Mouse (Mus musculus): ENCODE data around the gene Nup153.

Nup153 gene

DNA sequence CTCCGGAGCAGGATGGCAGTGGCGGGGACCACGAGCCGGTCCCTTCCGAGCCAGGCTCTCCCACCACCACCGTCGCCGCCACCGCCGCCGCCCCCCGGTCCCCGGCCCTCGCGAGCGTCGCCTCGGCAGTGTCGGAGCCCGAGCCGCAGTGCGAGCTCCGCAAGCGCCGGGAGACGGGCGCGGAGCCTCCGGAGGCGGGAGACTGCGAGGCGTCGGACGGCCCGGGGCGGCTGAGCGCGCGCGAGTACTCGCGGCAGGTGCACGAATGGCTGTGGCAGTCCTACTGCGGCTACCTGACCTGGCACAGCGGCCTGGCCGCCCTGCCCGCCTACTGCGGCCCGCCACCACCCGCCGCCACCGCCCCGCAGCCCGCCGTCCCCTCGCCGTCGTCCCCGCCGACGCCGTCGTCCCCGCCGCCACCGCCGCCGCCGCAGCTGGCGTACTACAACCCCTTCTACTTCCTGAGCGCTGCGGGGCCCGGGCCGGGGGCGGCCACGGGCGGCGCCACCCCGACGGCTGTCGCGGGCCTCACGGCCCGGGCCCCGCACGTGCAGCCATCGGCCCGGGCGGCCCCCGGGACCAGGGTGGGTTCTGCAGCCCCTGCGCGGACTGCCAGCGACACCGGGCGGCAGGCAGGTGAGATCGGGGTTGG lies 58.0 kb downstream of the Nup153 start:
- DNase-seq (ENCODE audit: low read depth, low spot score): peak; percentile 7

DNA sequence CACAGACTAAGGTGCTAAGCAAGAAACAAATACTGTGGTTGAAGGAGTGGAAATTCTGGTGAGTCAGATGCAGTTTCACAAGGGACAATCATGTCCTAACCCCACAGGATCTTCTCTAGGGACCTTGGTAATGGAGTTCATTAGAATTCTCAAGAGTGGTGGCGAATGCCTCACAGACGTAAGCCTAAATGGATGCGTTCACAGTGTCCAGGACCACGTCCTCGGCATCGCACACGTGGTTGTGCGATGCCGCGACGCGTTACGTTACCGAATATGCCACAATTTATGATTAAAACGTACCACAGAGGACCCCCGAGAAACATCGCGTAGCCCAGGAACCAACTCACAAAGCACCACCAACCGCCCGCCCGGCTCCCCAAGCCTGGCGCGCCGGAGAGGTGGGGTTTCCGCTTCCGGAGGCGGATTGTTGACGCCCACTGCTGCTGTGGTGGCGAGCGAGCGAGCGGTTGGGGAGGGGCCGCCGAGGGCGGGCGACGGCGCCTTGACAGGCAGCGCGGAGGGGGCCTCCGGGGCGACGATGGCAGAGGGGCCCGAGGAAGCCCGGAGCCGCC lies 58.6 kb downstream of the Nup153 start, which contains the start of gene Fam8a1:
Fam8a1 (plus strand) TSS at position 475 of the 572 bp plus-strand sequence.
- DNase-seq (ENCODE audit: low read depth, low spot score): peak; percentile 90

DNA sequence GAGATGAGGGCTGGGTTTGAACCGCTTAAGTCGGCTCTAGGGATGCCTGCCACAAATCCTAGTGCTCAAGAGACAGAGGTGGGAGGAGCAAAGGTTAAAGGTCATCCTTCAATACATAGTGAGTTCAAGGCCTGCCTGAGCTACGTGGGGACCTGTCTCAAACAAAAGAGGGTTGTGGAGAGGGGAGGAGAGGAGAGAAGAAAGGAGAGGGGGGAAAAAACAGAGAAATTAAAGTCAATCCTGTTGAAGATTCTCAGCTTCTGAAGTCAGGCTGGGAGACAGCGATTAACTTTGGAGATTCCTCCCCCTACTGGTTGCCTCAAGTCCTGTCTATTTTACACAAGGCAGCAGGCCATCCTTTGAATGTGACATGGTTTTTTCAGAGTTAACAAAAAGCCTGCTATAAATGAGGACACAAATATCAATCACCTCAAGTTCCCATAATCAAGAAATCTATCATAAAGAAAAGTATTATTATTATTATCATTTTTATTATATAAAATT lies 64.2 kb downstream of the Nup153 start:
- DNase-seq (ENCODE audit: low read depth, low spot score): peak; percentile 51

DNA sequence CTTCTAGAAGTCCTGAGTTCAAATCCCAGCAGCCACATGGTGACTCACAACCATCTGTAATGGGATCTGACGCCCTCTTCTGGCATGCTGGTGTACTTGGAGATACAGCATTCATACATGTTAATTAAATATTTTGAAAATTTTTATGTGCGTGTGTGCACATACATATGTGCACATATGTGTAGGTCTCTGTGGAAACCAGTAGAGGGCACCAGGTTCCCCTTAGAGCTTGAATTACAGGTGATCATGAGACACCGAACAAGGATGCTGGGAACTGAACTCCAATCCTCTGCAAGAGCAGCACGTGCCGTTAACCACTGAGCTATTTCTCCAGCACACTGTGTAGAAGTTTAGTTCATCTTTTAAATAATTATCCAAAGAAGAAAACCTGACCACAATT lies 68.5 kb downstream of the Nup153 start:
- DNase-seq (ENCODE audit: low read depth, low spot score): no peak

DNA sequence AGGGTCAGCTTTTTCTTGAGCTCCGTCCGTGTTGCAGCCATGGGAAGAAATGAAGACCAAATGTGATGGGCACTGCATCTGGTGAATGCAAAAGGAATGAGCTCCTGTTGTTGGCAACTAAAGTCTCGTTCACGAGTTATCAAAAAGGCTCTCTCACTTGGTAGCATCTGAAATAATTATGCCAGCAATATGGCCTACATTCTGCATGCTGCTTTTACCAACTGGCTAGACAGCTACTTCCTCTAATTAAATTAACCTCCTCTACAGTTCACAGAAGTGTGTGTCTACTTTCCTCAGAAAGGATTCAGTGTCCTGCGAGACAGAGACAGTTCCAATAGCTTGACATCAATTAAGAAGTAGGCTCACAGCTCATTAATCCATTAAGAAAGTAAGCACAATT lies 73.2 kb downstream of the Nup153 start:
- no peak for DNase-seq (ENCODE audit: low read depth, low spot score)

DNA sequence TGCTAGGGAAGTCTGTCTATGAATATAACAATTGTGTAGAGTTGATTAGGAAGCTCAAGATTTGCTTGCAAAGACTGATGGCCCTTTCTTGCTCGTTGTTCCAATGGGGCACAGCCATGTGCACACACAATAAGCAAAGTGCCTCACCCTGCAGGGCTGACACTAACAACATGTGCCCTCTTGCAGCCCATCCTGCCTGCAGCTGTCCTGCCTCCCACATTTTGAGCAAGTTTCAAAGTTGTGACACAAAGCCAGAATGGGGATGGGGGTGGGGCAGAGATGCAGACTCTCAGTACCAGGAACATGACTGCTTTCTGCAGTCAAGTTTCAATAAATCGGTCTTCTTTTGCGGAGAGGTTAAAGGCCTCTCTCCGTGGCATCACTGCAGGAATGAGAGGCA lies 74.1 kb downstream of the Nup153 start:
- DNase-seq (ENCODE audit: low read depth, low spot score): no peak

DNA sequence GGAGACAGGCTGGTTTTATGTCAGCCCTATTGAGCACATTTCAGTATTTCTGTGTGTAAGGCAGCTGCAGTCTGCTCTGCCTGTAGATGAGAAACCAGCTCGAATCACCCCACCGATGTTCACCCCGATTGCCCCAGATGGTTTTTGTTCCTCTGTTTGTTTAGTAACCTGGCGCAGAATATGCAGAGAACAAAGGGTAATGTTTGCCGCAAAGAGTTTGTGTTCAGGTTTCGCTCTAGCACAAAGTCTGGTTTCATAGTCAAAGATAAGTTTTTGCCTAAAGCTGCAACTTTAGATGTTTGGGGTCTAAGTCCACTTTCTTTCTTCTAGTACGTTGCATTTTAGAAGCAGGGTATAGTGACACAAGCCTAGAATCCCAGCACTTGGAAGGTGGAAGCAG lies 75.1 kb downstream of the Nup153 start:
- no peak for DNase-seq (ENCODE audit: low read depth, low spot score)

DNA sequence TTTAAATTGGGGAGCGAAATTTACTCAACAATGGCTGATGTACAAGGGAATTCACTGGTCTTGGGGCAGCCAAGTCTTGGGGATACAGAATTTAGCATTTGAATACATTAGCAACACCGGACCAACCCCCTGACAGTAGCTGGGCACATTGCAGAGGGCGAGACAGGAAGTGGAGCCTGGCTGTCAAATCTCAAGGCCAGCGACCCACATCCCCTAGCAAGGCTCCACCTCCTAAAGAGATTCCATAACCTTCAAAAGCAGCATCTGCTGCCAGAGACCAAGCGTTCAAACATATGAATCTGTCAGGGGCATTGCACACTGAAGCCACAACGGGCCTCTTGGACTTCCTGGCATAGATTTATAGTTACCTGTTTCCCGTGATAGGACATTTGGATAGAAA lies 75.9 kb downstream of the Nup153 start:
- no peak for DNase-seq (ENCODE audit: low read depth, low spot score)

DNA sequence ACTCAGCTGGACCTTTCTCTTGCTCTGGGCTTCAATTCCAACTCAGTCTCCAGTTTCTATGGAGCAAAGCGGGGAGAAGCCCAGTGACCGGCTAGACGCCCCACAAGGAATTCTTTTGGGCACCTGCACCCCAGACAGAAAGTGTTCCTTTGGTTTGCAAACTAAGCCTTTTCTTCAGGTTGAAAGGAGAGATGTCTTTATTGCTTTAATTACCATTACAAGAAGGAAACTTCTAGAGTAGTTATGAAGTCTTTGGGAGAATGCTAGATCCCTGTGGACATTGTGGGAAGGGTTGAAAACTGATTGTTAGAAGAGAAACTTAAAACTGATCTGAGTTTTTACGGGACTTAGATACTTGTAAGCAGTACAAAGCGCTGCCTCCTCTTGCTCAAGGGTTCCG lies 82.3 kb downstream of the Nup153 start:
- no peak for DNase-seq (ENCODE audit: low read depth, low spot score)

DNA sequence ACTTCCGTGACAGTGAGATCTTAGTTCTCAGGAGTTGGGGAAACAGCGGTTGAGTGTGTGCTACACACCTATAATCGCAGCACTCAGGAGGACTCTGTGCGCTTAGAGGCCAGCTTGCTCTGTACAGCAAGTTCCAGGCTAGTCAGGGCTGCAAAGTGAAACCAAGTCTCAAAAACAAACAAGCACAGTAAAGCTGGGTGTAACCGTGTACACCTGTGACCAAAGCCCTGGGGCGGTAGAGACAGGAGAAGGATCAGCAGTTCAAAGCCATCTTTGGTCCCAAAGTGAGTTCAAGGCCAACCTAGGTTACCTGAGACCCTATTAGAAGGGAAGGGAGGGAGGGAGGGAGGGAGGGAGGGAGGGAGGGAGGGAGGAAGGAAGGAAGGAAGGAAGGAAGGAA lies 83.6 kb downstream of the Nup153 start:
- no peak for DNase-seq (ENCODE audit: low read depth, low spot score)

DNA sequence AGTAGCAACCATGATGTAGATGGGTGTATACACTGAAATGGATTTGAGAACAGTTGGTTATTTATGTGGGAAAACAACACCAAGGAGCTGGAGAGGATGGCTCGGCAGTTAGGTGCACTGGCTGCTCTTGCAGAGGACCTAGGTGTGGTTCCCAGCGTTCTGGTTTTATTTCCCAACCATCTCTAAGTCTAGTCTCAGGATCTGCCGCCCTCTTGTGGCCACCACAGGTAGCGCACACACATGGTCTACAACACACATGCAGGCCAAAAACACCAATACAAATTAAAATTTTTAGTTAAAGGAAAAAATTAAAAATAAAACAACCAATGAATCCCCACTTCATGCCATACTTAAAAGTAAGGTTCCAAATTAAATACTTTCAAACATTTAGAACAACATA lies 85.4 kb downstream of the Nup153 start:
- DNase-seq (ENCODE audit: low read depth, low spot score): no peak

DNA sequence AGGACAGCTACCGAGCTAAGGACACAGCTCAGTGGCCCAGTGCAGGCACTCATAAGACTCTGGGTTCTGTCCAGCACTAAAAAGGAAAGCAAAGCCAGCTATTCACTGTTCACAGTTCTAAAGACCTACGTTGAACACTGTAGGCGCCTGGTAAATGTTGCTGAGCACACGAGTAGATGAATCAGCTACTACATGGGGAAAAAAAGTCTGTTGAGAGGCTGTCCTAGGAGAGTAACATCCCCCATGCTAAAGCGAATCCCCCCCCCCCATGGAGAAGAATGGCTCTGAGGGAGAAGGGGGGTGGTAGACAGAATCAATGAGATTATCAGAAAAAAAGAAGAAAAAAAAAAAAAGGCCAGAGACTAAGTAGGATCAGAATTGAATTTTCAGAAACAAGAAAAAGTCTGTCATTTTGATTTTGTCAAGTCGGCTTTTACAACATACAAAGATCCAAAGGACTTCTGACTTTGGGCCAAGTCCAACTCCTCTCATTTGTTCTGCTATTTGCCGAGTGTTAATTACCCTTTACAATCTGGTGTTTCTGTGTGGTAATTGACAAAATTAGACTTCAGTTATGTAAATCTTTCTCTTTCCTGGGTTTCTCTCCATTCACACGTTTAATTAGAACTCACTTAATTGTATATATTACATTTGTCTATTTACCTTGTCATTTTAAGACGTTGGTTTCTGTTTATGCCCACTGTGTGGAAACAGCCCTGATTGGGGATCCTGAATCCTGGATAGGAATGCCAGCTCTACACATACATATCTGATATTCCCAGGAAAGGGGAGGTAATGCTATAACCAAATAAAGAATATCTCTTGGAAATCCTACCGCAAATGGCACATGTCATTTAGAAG lies 86.9 kb downstream of the Nup153 start:
- DNase-seq (ENCODE audit: low read depth, low spot score): no peak

DNA sequence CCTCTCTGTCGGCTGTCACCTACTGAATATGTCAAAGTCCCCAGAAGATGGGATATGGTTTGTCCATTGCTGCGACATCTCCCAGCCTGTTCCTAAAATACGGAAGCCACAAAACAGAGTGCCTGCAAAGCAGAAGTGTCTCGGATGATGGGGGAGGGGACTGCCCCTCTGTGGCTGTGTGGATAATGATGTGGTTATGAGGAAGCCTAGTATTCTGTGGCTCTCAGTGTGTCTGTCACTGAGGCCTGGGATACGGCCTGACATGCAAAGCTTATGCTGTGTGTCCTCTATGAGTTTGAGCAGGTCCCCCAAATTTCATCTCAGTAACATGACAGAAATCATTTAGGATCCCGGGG lies 93.6 kb downstream of the Nup153 start:
- DNase-seq (ENCODE audit: low read depth, low spot score): no peak

DNA sequence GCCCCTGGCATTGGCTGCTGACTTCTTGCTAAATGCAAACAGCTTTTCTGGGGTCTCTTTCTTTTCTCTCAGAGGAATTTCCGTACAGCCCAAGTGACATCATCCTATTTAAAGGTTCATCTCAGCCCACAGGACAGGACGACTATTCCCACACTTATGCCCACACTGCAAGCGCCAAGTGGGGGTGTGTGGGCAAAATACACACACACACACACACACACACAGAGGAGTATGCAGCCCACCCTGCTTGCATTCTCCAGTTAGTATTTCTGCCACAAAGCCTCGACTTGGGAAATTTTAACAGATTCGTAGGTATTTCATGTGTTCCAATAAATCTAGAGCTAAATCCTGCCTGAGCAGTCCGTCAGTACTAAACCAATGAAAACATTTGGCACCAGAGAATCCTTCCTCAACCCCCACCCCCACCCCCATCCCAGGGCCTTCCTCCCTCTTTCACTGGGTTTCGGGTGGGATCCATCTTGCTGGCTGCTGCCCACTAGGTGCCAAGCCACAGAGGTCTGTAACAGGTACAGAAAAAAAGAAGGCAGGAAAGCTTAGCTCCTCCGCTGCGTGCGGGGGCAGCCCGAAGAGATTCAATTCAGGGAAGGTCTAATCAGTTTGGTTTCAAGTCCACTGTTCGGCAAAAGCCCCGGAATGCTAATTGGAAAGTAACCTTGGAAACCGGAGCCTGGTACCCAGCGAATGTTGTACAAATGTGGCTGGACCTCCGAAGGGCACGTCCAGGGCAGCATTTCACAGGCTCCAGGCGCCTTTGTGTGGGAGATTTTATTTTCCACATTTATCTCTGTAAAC lies 94.2 kb downstream of the Nup153 start:
- peak; percentile 54 for DNase-seq (ENCODE audit: low read depth, low spot score)

DNA sequence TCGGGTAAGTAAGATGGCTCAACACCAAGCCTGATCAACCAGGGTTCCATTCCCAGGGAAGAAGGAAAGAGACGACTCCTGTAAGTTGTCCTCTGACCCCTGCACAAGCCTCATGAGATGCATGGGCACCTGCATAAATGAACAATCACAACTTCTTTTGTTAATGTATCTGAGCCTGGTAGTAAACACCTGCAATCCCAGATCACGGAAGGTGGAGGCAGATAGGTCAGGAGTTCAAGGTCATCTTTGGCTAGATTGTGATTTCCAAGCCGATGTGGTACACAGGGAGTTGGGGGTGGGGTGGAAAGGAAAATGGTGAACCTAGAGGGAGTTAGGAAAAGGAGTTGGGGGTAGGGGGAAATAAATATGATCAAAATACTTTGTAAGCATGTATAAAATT lies 94.9 kb downstream of the Nup153 start:
- DNase-seq (ENCODE audit: low read depth, low spot score): no peak
